Mouse (Mus musculus) stomach, postnatal 0 days (tissue): ENCODE results near the gene Gli2.

ENCODE experiments used
- CTCF ChIP-seq: IDR thresholded peaks from 2 replicates; pipeline ENCODE4 v1.5.1; 2016; ENCODE audit warnings: antibody characterized with exemption, low read depth, mild to moderate bottlenecking, moderate library complexity
- EP300 ChIP-seq: optimal IDR thresholded peaks from 2 replicates; pipeline ENCODE3; 2016; ENCODE audit warnings: antibody characterized with exemption

DNA sequence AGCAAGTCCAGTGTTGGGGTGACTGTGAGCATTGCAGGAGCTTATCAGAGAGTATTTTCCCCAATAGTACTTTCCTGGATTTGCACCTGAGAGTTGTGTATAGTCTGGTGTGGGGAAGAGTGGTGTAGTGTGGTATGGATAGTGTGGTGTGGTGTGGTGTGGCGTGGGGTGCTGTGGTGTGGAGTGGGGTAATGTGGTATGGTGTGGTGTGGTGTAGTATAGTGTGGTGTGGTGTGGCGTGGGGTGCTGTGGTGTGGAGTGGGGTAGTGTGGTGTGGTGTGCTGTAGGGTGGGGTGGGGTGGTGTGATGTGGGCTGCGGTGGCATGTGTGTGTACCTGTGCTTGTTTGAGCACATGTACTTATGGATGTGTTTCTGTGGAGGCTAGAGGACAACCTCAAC is 246.7 kb downstream of the Gli2 start:
- TF ChIP-seq EP300: no peak
- TF ChIP-seq CTCF: no peak
